Mouse (Mus musculus) lung, adult 18-20 months (tissue): ENCODE measurements around the gene Hes3.

Source experiments
- DNase-seq, 2 experiments: peaks; one replicate each; pipeline ENCODE4 v3.0.0; 2022; ENCODE audit warnings: mixed read lengths in 2 of 2

Gene Hes3

DNA sequence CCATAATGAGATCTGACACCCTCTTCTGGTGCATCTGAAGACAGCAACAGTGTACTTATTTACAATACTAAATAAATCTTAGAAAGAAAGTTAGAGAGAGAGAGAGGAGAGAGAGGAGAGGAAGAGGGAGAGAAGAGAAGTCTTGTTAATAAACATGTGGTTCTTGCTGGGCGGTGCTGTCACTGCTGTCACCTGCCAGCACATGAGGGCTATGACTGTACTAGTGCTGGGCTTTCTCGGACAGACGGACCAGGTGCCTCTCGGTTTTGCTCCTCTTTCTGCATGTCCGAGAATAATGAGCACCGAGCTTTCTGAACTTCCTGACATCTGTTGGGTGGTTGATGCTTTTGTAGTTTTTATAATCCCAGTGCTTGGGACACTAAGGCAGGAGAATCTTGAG lies 40.8 kb downstream of the Hes3 start:
- no peak for DNase-seq

DNA sequence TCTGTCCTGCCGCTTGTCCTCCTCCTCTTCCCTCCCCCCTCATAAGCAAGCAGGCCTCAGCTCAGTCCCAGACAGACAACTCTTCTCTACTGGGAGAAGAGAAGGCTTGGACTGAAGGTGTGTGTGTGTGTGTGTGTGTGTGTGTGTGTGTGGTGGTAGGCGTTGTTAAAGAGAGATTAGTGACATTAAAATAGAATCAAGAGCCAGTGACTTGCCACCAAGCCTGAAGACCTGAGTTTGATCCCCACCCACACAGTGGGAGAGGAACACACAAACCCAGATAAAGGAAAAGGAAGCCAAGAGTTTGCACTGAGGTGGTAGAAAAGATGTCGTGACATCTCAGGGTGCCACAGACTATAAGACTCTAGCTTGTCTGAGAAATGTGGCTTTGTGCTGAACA lies 44.3 kb downstream of the Hes3 start:
- DNase-seq, result no peak

GRCm38 (mm10) chr4:152246011-152246410 lies 45.5 kb downstream of the Hes3 start:
- no peak for DNase-seq

- DNase-seq, result no peak
These were observed 46.6 kb downstream of the Hes3 start for GRCm38 (mm10) chr4:152244545-152245522.

DNA sequence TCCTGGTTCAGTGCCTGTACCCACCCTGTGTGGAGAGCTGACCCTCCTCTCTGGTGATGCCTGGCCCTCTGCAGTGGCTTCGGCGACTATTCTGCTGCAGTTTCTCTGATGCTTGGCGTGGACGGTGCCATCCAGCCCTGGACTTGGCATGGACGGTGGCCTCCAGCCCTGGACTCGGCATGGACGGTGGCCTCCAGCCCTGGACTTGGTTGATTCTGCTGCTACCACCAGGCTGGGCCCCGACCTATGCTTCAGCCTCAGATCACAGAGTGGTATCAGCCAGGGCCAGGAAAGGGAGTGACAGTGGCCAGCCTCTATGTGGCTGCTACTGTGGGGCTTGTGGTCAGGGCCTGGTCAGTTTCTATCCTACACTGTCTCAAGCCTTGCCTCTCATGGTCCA lies 47.5 kb downstream of the Hes3 start:
- DNase-seq, result no peak

GRCm38 (mm10) chr4:152243241-152243891 lies 48.1 kb downstream of the Hes3 start:
- DNase-seq, result no peak

- DNase-seq, result no peak
These were observed 51.5 kb downstream of the Hes3 start for GRCm38 (mm10) chr4:152239974-152240373.
